Mouse (Mus musculus) limb, embryonic 14.5 days (tissue): ENCODE results near the gene Osbpl11. TPM values are rescaled to one million over a fixed set of nuclear protein-coding genes. Genes with fewer than 3 reads are reported as not detected.

Experiments
- ATAC-seq: fragments of 200-750 bp; cut with Nextera tagmentation; 2 replicates; pipeline ENCODE4 v1.8.0; 2017; ENCODE audit warnings: low read depth, moderate number of reproducible peaks, moderate TSS enrichment; ENCODE audit not compliant: low FRiP score
- DNase-seq: peaks from one replicate; pipeline ENCODE4 v3.0.0-alpha.2; 2015; ENCODE audit warnings: low spot score
- H3K27ac ChIP-seq: fragments of 300-500 bp; sonication (generic); replicated peaks from 2 replicates; pipeline ENCODE4 v1.5.1; 2014; ENCODE audit warnings: low read depth, mild to moderate bottlenecking, low read length, moderate library complexity, mixed read lengths
- H3K27me3 ChIP-seq: fragments of 300-500 bp; sonication (generic); 2 replicates; pipeline ENCODE4 v1.6.1; 2014; ENCODE audit warnings: low read length, mixed read lengths; ENCODE audit not compliant: control insufficient read depth, insufficient read depth
- H3K36me3 ChIP-seq: fragments of 300-500 bp; sonication (generic); 2 replicates; pipeline ENCODE4 v1.6.1; 2014; ENCODE audit warnings: mild to moderate bottlenecking, low read length, moderate library complexity, mixed read lengths; ENCODE audit not compliant: control insufficient read depth, insufficient read depth
- H3K4me1 ChIP-seq: fragments of 300-500 bp; sonication (generic); 2 replicates; pipeline ENCODE4 v1.6.1; 2014; ENCODE audit warnings: antibody characterized with exemption, low read length, mixed read lengths; ENCODE audit not compliant: control insufficient read depth, insufficient read depth
- H3K4me2 ChIP-seq: fragments of 300-500 bp; sonication (generic); replicated peaks from 2 replicates; pipeline ENCODE4 v1.6.1; 2014; ENCODE audit warnings: low read depth, mild to moderate bottlenecking, low read length, moderate library complexity; ENCODE audit not compliant: severe bottlenecking
- H3K4me3 ChIP-seq: fragments of 300-500 bp; sonication (generic); replicated peaks from 2 replicates; pipeline ENCODE4 v1.5.1; 2014; ENCODE audit warnings: low read length
- H3K9ac ChIP-seq: fragments of 300-500 bp; sonication (generic); 2 replicates; pipeline ENCODE4 v1.6.1; 2014; ENCODE audit warnings: mild to moderate bottlenecking, low read depth, low read length, moderate library complexity; ENCODE audit not compliant: severe bottlenecking
- H3K9me3 ChIP-seq: fragments of 300-500 bp; sonication (generic); 2 replicates; pipeline ENCODE4 v1.6.1; 2016; ENCODE audit warnings: low read length; ENCODE audit not compliant: control insufficient read depth
- POLR2A ChIP-seq: fragments of 200-500 bp; IDR thresholded peaks from 2 replicates; pipeline ENCODE4 v1.8.0; 2012; ENCODE audit warnings: inconsistent platforms, mild to moderate bottlenecking, moderate library complexity, borderline replicate concordance; ENCODE audit not compliant: insufficient read depth, insufficient read length; ENCODE audit errors: extremely low read depth
- WGBS: fragments of 180-500 bp; shearing (Covaris S2); extraction: QIAGEN DNeasy Blood & Tissue Kit; methylation state at CpG from one replicate; pipeline ENCODE4 v1.1.7; 2014; 5-methylcytosine and 5-hydroxymethylcytosine counted together
- polyA plus RNA-seq, 2 experiments: library from polyadenylated mRNA; depleted of rRNA in 1 of 2; stranded (reverse) in 1 of 2; unstranded in 1 of 2; fragments of >200 nt; fragmentation: Nextera tagmentation in 1 of 2; extraction: Ambion mirVana in 1 of 2; gene quantifications; 2 replicates each; pipeline versions ENCODE4 v1.2.1 to v1.2.3; 2012 to 2014

Gene Osbpl11
- polyA plus RNA-seq, 2 experiments = 14.6 to 20.6 TPM

- Histone ChIP-seq H3K9me3 (0 out of 2 replicates have a peak, but pooled peaks cover 3% of the 10 kb centered on the region), H3K27me3 (no peaks in the 10 kb centered on the region), H3K9ac (no peak overlapping the region), H3K36me3 (peaks cover 94% of the 10 kb centered on the region), H3K4me3 (no peak overlapping the region), H3K4me1 (no peaks in the 10 kb centered on the region), H3K4me2 (no peak overlapping the region), H3K27ac (no peak overlapping the region)
- ATAC-seq = no peak
- no peak for TF ChIP-seq POLR2A
- no peak for DNase-seq
- WGBS = 76% methylated on average over 9 of the region's 9 CpGs
These were observed 103.7 kb downstream of the Osbpl11 start for GRCm38 (mm10) chr16:33288536-33288935.

GRCm38 (mm10) chr16:33289981-33290380, 105.1 kb downstream of the Osbpl11 start:
- Histone ChIP-seq H3K27ac (no peak overlapping the region), H3K4me1 (no peaks in the 10 kb centered on the region), H3K9me3 (0 out of 2 replicates have a peak, but pooled peaks cover 3% of the 10 kb centered on the region), H3K9ac (no peak overlapping the region), H3K4me2 (no peak overlapping the region), H3K27me3 (no peaks in the 10 kb centered on the region), H3K36me3 (peaks cover 97% of the 10 kb centered on the region), H3K4me3 (no peak overlapping the region)
- TF ChIP-seq POLR2A = no peak
- DNase-seq = no peak
- no peak for ATAC-seq
- WGBS = 89% methylated on average over 7 of the region's 7 CpGs

DNA sequence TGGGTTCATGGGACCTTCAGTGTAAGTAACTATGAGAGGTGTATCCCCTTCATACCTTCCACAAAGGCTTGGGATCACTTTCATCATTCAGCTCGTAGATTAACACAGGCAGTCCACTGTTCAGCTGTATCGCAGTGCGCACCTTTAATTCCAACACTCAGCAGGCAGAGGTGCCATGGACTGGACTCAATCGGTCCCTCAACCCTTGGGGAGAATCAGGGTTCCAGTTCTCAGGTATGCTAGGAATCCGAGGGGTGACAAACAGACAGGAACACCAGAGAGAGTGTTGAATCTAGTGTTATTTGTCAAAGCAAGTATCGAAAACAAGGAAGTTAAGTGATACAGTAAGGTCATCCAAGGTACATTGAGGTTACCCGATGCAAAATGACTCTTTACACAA, 107.4 kb downstream of the Osbpl11 start:
- no peak for TF ChIP-seq POLR2A
- Histone ChIP-seq H3K36me3 (peaks cover 97% of the 10 kb centered on the region), H3K9me3 (0 out of 2 replicates have a peak, but pooled peaks cover 3% of the 10 kb centered on the region)

More for the DNA sequence above, 107.4 kb downstream of the Osbpl11 start:
- Histone ChIP-seq H3K27ac (no peak overlapping the region), H3K4me2 (no peak overlapping the region), H3K4me3 (no peak overlapping the region), H3K27me3 (no peaks in the 10 kb centered on the region), H3K9ac (no peak overlapping the region), H3K4me1 (no peaks in the 10 kb centered on the region)
- 98% methylated on average over 7 of the region's 7 CpGs for WGBS
- ATAC-seq (no peak), DNase-seq (no peak)

Other genes with a start within 250 kb of the Osbpl11 start
- 0.29 and 1.1 TPM in 2 replicates for gene Iqcg, start 128.9 kb upstream of the Osbpl11 start, polyA plus RNA-seq (2012; rRNA removed)
- gene Iqcg, start 128.9 kb upstream of the Osbpl11 start, polyA plus RNA-seq (2014; fragmentation: Nextera tagmentation; extraction: Ambion mirVana) = 0.95 and 2.1 TPM in 2 replicates
- gene Rpl35a, start 128.6 kb upstream of the Osbpl11 start, polyA plus RNA-seq (2012; rRNA removed) = 974 and 1,399 TPM in 2 replicates
- 967 and 1,006 TPM in 2 replicates for gene Rpl35a, start 128.6 kb upstream of the Osbpl11 start, polyA plus RNA-seq (2014; fragmentation: Nextera tagmentation; extraction: Ambion mirVana)
- 3.5 and 3.6 TPM in 2 replicates for gene Lmln, start 122.5 kb upstream of the Osbpl11 start, polyA plus RNA-seq (2012; rRNA removed)
- gene Lmln, start 122.5 kb upstream of the Osbpl11 start, polyA plus RNA-seq (2014; fragmentation: Nextera tagmentation; extraction: Ambion mirVana) = 1.7 and 1.9 TPM in 2 replicates
- 37.8 and 43.0 TPM in 2 replicates for gene Snx4, start 66.4 kb downstream of the Osbpl11 start, polyA plus RNA-seq (2012; rRNA removed)
- 95.6 and 96.6 TPM in 2 replicates for gene Snx4, start 66.4 kb downstream of the Osbpl11 start, polyA plus RNA-seq (2014; fragmentation: Nextera tagmentation; extraction: Ambion mirVana)
- gene Zfp148, start 195.8 kb downstream of the Osbpl11 start, polyA plus RNA-seq (2012; rRNA removed) = 23.1 and 26.6 TPM in 2 replicates
- 50.2 and 54.1 TPM in 2 replicates for gene Zfp148, start 195.8 kb downstream of the Osbpl11 start, polyA plus RNA-seq (2014; fragmentation: Nextera tagmentation; extraction: Ambion mirVana)